Mouse (Mus musculus) heart, adult 2 months (tissue): ENCODE measurements around the gene Rnf34.

Source experiments
- CTCF ChIP-seq: fragments of 200-600 bp; IDR thresholded peaks from 2 replicates; pipeline ENCODE4 v1.8.1; 2022; ENCODE audit warnings: antibody characterized with exemption, mild to moderate bottlenecking, moderate library complexity
- EP300 ChIP-seq: fragments of 200-500 bp; IDR thresholded peaks from 2 replicates; pipeline ENCODE4 v1.6.1; 2011; ENCODE audit warnings: low read depth, low read length, control low read depth; ENCODE audit not compliant: insufficient read depth
- POLR2A ChIP-seq: fragments of 200-500 bp; IDR thresholded peaks from 2 replicates; pipeline ENCODE4 v1.6.1; 2011; ENCODE audit warnings: mild to moderate bottlenecking, low read depth, low read length, control low read depth; ENCODE audit not compliant: insufficient read depth

GRCm38 (mm10) chr5:122898963-122899776 is 49.3 kb downstream of the Rnf34 start:
- TF ChIP-seq CTCF, result peak; percentile 14; the same call in 1 of the 2 replicates
- TF ChIP-seq POLR2A, result no peak
- TF ChIP-seq EP300, result no peak
